Mouse (Mus musculus) left cerebral cortex, adult 8-10 months (tissue): ENCODE results near the gene Gm4881. TPM values are rescaled to one million over a fixed set of nuclear protein-coding genes. Genes with fewer than 3 reads are reported as not detected.
"Not testable (repeated sequence)": the region's sequence is repeated elsewhere in the genome, so short reads cannot be mapped to it uniquely, and the experiment has no call there.

Experiments used
- DNase-seq, 2 experiments: peaks; one replicate each; pipeline ENCODE4 v3.0.0; 2022; ENCODE audit warnings: low spot score in 2 of 2
- total RNA-seq, 4 experiments: library from RNA; stranded (reverse); gene quantifications; 2 replicates each; pipeline ENCODE4 v1.2.4; 2022

Gene Gm4881
- total RNA-seq, 4 experiments from 2014 or later, result not detected

DNA sequence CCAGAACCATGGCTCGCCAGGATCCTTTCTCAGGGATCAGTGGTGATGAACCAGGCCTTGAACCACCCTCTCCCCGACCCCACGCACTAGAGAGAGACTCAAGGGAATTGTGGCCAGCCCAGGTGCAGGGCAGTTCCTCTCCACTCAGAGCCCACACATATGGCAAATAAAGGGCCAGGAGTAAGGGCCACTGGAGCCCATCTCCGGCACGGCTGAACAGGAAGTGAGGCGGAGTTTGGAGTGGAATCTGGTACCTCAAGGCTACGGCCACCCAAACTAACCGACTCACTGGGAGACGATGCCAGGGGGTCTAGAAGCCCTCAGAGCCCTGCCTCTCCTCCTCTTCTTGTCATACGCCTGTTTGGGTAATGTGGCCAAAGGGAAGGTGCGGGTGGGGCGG, 47.1 kb downstream of the Gm4881 start, which contains the start of gene Cd79a:
Gene Cd79a, plus strand, starts transcription at position 158 of the 400 bp plus-strand sequence.
- no peak for DNase-seq

- DNase-seq, result no peak
Observed at GRCm38 (mm10) chr7:24896269-24896668, 48.0 kb downstream of the Gm4881 start.

- not testable (repeated sequence) for DNase-seq
Observed at GRCm38 (mm10) chr7:24895749-24896148, 48.5 kb downstream of the Gm4881 start.

DNA sequence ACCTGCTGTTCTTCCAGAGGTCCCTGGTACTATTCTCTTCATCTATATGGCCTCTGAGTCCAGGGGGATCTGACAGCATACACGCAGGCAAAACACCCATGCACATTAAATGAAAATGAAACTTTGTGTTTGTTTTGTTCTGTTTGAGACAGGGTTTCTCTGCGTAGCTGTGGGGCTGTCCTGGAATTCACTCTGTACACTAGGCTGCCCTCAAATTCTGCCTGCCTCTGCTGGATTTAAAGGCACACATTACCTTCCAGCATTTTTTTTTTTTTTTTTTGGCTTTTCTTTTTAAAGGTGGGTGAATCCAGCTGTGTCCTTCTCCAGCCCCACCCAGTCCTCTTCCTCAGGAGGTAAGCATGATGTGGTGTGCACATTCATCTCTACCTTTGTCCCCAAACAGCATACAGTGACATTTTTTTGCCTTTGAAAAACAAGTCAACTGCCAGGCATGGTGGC, 52.1 kb downstream of the Gm4881 start:
- DNase-seq, result no peak

DNA sequence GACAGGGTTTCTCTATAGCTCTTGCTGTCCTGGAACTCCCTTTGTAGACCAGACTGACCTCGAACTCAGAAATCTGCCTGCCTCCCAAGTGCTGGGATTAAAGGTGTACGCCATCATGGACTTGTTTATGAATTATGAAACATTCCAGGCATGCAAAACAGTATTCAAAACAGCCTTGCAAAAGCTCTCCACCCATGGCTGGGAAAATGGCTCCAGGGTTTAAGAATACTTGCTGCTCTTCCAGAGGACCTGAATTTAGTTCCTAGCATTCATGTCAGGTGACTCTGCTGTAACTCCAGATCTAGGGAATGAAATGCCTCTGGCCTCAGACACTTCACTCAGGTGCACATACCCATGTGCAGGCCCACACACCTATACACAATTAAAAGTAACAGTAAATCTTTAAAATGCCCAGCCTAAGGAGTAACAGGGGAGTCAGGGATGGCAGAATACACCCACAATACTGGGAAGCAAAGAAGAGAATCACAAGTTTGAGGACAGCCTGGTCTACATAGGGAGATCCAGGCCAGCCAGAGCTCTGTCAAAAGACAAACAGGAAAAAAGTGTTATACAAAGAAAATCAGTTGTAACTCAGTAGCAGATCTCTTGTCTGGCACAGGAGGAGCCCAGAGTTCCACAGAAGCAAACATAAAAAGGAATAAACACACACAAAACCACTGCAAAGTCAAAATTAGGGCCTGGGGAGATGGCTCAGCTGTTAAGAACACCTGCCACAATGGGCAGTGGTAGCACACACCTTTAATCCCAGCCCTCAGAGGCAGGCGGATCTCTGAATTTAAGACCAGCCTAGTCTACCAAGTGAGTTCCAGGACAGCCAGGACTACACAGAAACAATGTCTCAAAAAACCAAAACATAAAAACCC, 52.8 kb downstream of the Gm4881 start:
- no peak for DNase-seq

DNA sequence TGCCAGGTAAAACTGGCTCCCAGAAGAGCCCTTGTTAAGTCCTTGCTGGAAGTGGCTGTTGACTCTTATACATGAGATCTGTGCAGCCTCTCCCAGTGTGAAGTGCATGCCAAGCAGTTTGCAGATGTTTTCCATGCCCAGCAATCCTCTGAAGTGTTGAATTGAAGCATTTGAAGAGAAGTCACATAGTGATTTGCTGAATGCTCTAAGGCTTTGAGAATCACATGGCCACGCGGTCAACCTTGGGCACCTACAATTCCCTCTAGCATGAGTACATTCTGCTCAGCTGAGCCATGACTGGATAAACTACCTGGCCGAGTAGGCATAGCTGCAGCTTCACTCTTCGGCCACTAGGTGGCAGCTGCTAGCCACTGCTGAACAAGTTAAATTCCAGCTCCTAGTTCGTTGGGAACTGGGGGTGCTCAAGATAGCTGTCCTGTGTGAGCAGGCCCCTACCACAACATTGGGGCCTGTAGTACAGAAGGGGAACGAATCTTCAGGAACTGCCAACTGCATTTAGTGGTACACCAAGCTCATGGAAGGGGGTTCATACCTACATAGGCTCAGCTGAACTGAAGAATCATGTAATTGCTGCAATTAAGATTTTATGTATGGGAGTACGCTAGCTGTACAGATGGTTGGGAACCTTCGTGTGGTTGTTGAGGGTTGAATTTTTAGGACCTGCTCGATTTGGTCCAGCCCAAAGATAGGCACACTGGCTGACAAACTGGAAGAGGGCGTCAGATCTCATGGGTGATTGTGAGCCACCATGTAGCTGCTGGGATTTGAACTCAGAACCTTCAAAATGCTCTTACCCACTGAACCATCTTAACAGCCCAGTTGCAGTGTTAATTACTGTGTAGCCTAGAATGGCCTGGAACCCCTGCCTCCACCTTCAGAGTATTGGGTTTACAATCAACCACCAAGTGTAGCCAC, 53.7 kb downstream of the Gm4881 start:
- DNase-seq, result no peak

- no peak for DNase-seq
Observed at GRCm38 (mm10) chr7:24889431-24890220, 54.7 kb downstream of the Gm4881 start.

GRCm38 (mm10) chr7:24887096-24887495, 57.2 kb downstream of the Gm4881 start:
- no peak for DNase-seq

GRCm38 (mm10) chr7:24886308-24886633, 58.0 kb downstream of the Gm4881 start:
- no peak for DNase-seq

GRCm38 (mm10) chr7:24885468-24886307, 58.6 kb downstream of the Gm4881 start:
- no peak for DNase-seq

DNA sequence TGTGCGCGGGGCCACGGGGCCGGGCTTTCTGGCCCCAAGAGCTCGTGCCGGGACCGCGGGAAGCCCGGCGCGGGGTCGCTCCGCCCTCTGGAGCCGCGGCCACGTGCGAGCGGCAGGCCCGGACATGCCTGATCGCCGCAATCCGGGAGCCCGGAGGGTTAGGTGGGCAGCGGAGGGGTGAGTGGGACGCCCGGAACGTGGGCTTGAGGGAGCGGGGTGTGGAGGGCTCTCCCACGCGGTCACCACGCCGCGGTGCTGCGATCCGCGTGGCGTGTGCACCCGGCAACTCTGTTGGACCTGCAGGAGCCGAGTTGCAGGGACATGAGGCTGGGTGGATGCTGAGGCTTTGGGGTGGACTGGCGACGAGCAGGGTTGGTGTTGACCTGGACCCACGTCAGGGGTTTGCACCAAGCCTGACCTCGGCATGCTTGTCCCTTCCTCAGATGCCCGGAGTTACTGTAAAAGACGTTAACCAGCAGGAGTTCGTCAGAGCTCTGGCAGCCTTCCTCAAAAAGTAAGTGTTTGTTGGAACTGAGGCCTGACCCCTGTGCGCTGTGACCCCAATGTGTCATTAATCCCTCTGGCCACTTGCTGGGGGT, 59.5 kb downstream of the Gm4881 start:
- DNase-seq, result no peak

GRCm38 (mm10) chr7:24883896-24884692, 60.2 kb downstream of the Gm4881 start, which contains the start of gene Rps19:
TSS of gene Rps19 (plus strand) at chr7:24884371.
- DNase-seq, result peak; percentile 95 to 99

DNA sequence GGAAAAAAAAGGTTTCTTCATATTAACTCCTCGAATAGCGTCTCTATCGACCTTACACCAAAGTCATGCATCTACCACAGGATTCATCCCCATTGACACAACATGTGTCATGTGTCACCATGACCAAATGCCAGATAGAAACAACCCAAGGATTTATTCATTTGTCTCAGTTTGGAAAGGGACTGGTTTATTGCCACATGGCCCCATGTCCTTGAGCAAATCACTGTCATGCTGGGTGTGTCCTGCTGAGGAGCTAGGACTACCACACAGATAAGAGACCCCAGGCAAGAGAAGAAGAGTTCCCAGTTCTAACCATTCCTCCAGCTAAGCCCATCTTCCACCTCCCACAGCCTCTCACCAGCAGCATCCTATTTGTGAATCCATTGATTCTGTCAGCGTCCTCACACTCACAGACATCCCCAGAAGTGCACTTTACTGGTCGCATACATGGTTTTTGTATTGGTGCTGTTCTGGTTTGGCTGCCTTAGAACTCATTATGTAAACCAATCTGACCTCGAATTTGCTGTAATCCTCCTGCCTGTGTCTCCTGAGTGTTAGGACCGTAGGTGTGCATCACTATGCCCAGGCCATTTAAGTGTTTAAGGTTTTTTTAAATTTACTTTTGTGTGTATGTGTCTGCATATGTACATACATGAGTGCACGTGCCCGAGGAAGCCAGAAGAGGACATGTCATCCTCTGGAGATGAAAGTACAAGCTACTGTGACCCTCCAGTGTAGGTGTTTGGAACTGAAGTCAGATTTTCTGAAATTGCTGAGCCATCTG, 61.7 kb downstream of the Gm4881 start:
- no peak for DNase-seq

DNA sequence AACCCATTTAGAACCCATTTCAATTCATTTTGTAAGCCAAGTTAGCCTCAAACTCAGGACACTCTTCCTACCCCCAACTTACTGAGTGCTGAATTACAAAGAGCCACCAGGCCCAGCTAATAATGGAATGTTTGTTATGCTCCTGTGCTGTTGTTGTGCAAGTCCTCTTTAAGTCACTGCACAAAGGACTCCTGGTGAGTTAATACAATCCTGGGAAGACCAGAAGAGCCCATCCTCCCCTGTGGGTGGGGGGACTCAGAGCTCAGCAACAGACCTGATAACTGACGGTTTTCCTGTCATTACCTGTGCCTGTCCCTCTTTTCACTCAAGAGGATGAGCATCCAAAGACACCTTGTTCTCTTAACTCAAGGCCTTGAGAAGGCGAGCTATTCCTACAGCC, 64.7 kb downstream of the Gm4881 start:
- no peak for DNase-seq

GRCm38 (mm10) chr7:24877588-24877987, 66.7 kb downstream of the Gm4881 start:
- no peak for DNase-seq
